Mouse (Mus musculus): ENCODE results near the gene Crlf1. TPM values are rescaled to one million over a fixed set of nuclear protein-coding genes. Genes with fewer than 3 reads are reported as not detected.

The Crlf1 gene
- total RNA-seq, 2 experiments from 2014 or later, result not detected

DNA sequence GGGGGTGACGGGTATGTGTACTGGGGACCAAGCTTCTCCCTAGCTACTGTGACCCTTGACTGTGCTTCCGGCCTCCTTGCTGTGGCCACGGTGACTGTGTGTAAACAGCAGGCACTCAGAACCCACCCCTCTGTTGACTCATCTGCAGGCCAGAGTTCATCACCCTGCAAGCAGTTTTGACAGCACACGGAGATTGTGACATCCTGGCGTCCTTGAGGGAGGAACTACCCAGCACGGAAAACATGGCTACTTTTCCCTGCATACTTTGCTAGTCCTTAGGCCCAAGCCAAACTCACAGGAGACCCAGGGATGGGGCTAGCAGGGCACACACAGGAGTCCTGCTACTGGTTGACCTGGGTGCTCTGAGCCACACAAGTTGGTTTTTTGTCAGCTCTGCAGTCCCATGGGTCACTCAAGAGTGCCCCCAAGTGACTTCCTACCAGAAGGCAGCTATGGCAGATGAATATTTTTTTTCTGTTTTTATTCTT lies 51.3 kb downstream of the Crlf1 start:
- ATAC-seq (replicated peaks; ENCODE audit: poor library complexity), result peak; percentile 55

DNA sequence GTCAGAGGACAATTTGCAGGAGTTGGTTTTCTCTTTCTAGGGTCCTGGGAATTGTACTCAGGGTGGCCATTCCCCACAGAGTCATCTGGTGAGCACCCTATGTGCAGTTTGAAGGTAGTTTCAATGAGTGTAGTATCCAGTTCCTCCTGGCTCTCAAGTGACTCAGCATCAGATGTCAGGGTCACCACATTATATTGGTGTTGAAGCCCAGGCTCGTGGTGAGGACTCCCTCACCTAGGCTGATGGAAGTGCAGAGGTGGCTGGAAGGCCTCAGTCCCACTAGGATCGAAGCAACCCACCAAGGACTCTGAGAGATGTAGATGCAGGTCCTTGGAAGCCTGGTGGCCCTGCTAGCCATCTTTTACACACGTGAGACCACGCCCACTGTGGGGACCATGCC lies 53.5 kb downstream of the Crlf1 start:
- ATAC-seq (replicated peaks; ENCODE audit: poor library complexity), result no peak

DNA sequence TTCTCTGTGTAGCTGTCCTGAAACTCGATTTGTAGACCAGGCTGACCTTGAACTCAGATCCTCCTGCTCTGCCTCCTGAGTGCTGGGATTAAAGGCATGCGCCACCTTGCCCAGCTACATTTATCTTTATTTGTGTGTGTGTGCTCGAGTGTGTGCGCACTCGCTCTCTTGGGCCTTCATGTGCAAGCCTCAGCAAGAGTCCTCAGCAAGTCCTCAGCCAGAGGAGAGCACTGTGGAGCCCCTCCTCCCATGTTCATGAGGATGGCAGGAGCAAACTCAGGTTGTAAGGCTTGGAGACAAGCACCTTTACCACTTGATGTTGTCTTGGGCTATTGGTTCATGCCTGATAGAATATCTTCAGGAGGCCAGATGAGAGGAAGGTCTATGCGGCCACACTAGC lies 54.8 kb downstream of the Crlf1 start:
- no peak for ATAC-seq (replicated peaks; ENCODE audit: poor library complexity)

DNA sequence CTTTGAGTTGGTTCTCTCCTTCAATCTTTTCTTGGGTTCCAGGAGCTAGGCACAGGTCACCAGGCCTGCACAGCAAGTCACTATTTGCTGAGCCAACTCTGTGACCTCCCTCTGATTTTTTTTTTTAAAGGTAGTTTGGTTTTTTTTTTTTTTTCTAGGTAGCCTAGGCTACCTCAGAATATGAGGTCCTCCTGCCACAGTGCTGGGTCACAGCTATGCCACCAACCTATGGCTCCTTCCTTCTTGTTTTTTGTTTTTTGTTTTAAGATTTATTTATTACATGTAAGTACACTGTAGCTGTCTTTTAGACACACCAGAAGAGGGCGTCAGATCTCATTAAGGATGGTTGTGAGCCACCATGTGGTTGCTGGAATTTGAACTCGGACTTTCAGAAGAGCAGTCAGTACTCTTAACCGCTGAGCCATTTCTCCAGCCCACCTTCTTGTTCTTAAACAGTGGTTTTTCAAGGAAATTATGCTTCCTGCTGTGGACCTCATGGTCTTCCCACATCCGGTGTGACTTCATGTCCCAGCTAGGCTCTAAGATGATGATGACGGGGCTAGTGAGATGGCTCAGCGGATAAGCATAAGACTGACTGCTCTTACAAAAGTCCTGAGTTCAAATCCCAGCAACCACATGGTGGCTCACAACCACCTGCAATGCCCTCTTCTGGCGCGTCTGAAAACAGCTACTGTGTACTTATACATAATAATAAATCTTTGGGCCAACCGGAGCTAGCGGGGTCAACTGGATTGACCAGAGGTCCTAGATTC lies 56.6 kb downstream of the Crlf1 start:
- peak; percentile 81 for ATAC-seq (replicated peaks; ENCODE audit: poor library complexity)

DNA sequence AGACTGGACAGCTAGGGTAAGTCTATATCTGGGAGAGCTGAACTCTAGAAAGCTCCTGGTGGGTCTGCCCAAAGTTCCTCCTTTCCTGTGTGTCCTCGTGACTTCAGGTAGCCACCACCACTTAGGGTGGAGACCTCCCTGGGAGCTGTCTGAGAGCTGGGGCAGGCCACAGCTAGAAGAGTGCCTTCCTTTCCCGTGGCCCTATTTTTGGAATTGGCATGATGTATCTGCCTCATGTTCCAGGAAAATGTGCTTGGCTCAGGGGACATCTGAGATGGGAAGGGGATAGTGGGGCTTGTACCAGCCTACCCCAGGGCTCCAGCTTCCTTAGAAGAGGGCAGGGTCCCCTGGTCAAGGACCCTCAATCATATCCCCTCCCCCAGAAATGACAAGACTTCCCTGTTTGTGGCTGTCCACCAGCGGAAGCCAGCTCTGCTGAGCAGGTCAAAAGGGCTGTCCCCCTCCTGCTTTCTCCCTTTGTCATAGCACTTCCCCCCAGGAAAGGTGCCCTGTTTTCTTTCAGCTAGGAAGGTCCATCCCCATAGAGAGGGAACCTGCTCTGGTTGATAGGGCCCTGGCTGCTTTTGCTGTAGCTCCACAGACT lies 58.7 kb downstream of the Crlf1 start:
- no peak for ATAC-seq (replicated peaks; ENCODE audit: poor library complexity)

DNA sequence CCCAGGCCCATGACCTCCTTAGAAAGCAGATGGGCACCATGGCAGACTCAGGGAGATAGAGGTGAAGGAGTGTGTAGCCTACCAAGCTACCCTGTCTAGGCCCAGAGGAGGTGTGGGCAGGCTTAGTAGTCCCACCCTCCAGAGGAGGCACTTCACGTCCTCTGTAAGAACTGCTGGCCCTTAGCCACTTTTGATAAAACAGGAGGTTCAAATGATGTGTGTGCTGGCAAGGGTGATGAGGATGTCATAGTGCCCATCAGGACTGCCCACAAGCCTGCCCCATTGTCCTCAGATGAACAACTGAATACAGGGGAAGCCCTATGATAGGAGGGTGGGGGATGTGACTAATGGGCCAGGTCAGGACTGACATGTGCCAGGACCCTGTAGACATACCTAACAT lies 59.9 kb downstream of the Crlf1 start:
- ATAC-seq (replicated peaks; ENCODE audit: poor library complexity), result peak; percentile 51

Other genes starting within 250 kb of the Crlf1 start
- gene Homer3, start 210.3 kb upstream of the Crlf1 start, total RNA-seq (2015), result 4.2 and 5.8 TPM in 2 replicates
- gene Homer3, start 210.3 kb upstream of the Crlf1 start, total RNA-seq (2017), result 8.9 and 9.9 TPM in 2 replicates
- 42.7 and 44.7 TPM in 2 replicates for gene Ddx49, start 190.7 kb upstream of the Crlf1 start, total RNA-seq (2015)
- 163 and 172 TPM in 2 replicates for gene Ddx49, start 190.7 kb upstream of the Crlf1 start, total RNA-seq (2017)
- gene Cope, start 190.6 kb upstream of the Crlf1 start, total RNA-seq (2015), result 214 and 223 TPM in 2 replicates
- gene Cope, start 190.6 kb upstream of the Crlf1 start, total RNA-seq (2017), result 129 and 151 TPM in 2 replicates
- gene Cers1, start 177.4 kb upstream of the Crlf1 start, total RNA-seq (2015), result not detected in 2 replicates
- gene Cers1, start 177.4 kb upstream of the Crlf1 start, total RNA-seq (2017), result not detected in 2 replicates
- gene Gdf1, start 163.3 kb upstream of the Crlf1 start, total RNA-seq (2015), result not detected in 2 replicates
- gene Gdf1, start 163.3 kb upstream of the Crlf1 start, total RNA-seq (2017), result not detected in 2 replicates
- gene Upf1, start 139.9 kb upstream of the Crlf1 start, total RNA-seq (2015), result 13.9 and 15.3 TPM in 2 replicates
- gene Upf1, start 139.9 kb upstream of the Crlf1 start, total RNA-seq (2017), result 32.3 and 32.5 TPM in 2 replicates
- gene Comp, start 119.6 kb upstream of the Crlf1 start, total RNA-seq (2015), result not detected in 2 replicates
- gene Comp, start 119.6 kb upstream of the Crlf1 start, total RNA-seq (2017), result 0.07 TPM in 1 of 2 replicates, not detected in the other
- gene Crtc1, start 53.6 kb upstream of the Crlf1 start, total RNA-seq (2015), result 7.8 and 9.3 TPM in 2 replicates
- 2.7 and 6.6 TPM in 2 replicates for gene Crtc1, start 53.6 kb upstream of the Crlf1 start, total RNA-seq (2017)
- gene Klhl26, start 16.2 kb upstream of the Crlf1 start, total RNA-seq (2015), result 4.7 and 5.1 TPM in 2 replicates
- 3.5 and 3.6 TPM in 2 replicates for gene Klhl26, start 16.2 kb upstream of the Crlf1 start, total RNA-seq (2017)
- gene Tmem59l, start 5.8 kb upstream of the Crlf1 start, total RNA-seq (2015), result not detected in 2 replicates
- gene Tmem59l, start 5.8 kb upstream of the Crlf1 start, total RNA-seq (2017), result not detected in 2 replicates
- 40.6 and 41.3 TPM in 2 replicates for gene Rex1bd, start 13.6 kb downstream of the Crlf1 start, total RNA-seq (2015)
- gene Rex1bd, start 13.6 kb downstream of the Crlf1 start, total RNA-seq (2017), result 42.1 and 50.4 TPM in 2 replicates
- gene Uba52, start 17.6 kb downstream of the Crlf1 start, total RNA-seq (2015), result 3,077 and 3,244 TPM in 2 replicates
- gene Uba52, start 17.6 kb downstream of the Crlf1 start, total RNA-seq (2017), result 4,035 and 5,307 TPM in 2 replicates
- 74.6 and 90.4 TPM in 2 replicates for gene Fkbp8, start 34.6 kb downstream of the Crlf1 start, total RNA-seq (2015)
- 114 and 133 TPM in 2 replicates for gene Fkbp8, start 34.6 kb downstream of the Crlf1 start, total RNA-seq (2017)
- gene Kxd1, start 34.8 kb downstream of the Crlf1 start, total RNA-seq (2015), result 88.0 and 106 TPM in 2 replicates
- gene Kxd1, start 34.8 kb downstream of the Crlf1 start, total RNA-seq (2017), result 63.1 and 84.4 TPM in 2 replicates
- 8.5 and 8.7 TPM in 2 replicates for gene Ell, start 46.3 kb downstream of the Crlf1 start, total RNA-seq (2015)
- gene Ell, start 46.3 kb downstream of the Crlf1 start, total RNA-seq (2017), result 9.1 and 9.5 TPM in 2 replicates
- gene Isyna1, start 101.2 kb downstream of the Crlf1 start, total RNA-seq (2015), result 26.1 and 39.0 TPM in 2 replicates
- 42.9 and 45.4 TPM in 2 replicates for gene Isyna1, start 101.2 kb downstream of the Crlf1 start, total RNA-seq (2017)
- gene Ssbp4, start 115.7 kb downstream of the Crlf1 start, total RNA-seq (2015), result 31.6 and 40.7 TPM in 2 replicates
- 40.2 and 69.7 TPM in 2 replicates for gene Ssbp4, start 115.7 kb downstream of the Crlf1 start, total RNA-seq (2017)
- gene Lrrc25, start 123.0 kb downstream of the Crlf1 start, total RNA-seq (2015), result 6.2 and 12.9 TPM in 2 replicates
- 4.7 and 5.4 TPM in 2 replicates for gene Lrrc25, start 123.0 kb downstream of the Crlf1 start, total RNA-seq (2017)
- gene Gdf15, start 139.3 kb downstream of the Crlf1 start, total RNA-seq (2015), result not detected in 2 replicates
- not detected in 2 replicates for gene Gdf15, start 139.3 kb downstream of the Crlf1 start, total RNA-seq (2017)
- 11.7 and 11.8 TPM in 2 replicates for gene Pgpep1, start 167.2 kb downstream of the Crlf1 start, total RNA-seq (2015)
- 3.6 and 5.2 TPM in 2 replicates for gene Pgpep1, start 167.2 kb downstream of the Crlf1 start, total RNA-seq (2017)
- gene Lsm4, start 180.1 kb downstream of the Crlf1 start, total RNA-seq (2015), result 121 and 125 TPM in 2 replicates
- gene Lsm4, start 180.1 kb downstream of the Crlf1 start, total RNA-seq (2017), result 214 and 249 TPM in 2 replicates
- 16.1 and 29.1 TPM in 2 replicates for gene Jund, start 205.8 kb downstream of the Crlf1 start, total RNA-seq (2015)
- 19.8 and 21.0 TPM in 2 replicates for gene Jund, start 205.8 kb downstream of the Crlf1 start, total RNA-seq (2017)
- gene Iqcn, start 210.3 kb downstream of the Crlf1 start, total RNA-seq (2015), result 0.07 TPM in 1 of 2 replicates, not detected in the other
- gene Iqcn, start 210.3 kb downstream of the Crlf1 start, total RNA-seq (2017), result not detected in 2 replicates
- gene Gm3336, start 225.4 kb downstream of the Crlf1 start, total RNA-seq (2015), result not detected in 2 replicates
- 0.12 TPM in 1 of 2 replicates, not detected in the other for gene Gm3336, start 225.4 kb downstream of the Crlf1 start, total RNA-seq (2017)
- gene Pde4c, start 230.6 kb downstream of the Crlf1 start, total RNA-seq (2015), result 0.39 TPM in 1 of 2 replicates, not detected in the other
- gene Pde4c, start 230.6 kb downstream of the Crlf1 start, total RNA-seq (2017), result not detected in 2 replicates

Data from megakaryocyte progenitor cell, adult 5-6 weeks (primary cell).